Mouse (Mus musculus): ENCODE measurements at regions not wholly inside any gene's neighbourhood (a gene's known extent, or its start where the extent isn't known, plus 50 kb on each side); places are given as distances from the start of the nearest gene placed in this dataset.

DNA sequence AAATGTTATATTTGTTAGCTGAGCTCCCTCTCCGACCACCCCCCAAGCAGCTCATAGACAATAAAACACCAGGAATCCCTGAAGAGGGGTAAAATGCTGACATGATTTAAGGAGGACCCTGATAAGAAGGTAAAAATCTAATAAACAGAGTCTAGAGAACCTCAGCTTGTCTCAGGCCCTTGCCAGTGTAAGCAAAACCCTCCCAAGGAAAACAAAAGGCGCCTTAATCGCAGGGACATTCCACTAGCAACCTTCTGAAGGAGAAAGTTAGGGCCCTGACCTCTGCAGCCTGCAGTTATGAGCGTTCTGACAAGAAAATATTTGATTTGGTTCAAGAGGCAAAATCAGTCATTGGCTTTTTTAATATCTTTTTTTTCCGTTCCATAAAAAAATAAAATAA lies 212.2 kb downstream of the Gm10295 start:
- WGBS, result 64% methylated on average over 5 of the region's 5 CpGs
- no peak overlapping the region for H3K27ac ChIP-seq

DNA sequence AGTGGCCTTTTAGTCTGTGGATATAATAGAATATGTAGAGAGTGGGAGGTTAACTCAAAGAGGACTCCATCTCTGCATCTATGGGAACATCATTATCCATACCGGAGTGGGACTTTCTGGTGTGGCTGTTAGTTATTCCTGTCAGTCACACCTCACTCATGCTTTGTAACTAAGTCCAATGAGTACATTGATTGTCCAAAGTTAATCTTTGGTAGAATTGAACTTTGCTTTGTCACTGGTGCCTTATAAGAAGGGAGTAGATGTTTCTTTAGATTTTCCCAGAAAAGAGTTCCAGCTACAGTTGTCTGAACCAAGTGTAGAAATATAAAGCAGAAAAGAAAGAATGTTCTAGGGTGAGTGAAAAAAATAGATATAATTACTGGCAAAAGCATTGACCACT lies 221.3 kb downstream of the Gm10295 start:
- Histone ChIP-seq H3K27ac (no peak overlapping the region), H3K9me3 (ENCODE audit: control insufficient read depth, low read length) (no peaks in the 10 kb centered on the region), H3K27me3 (ENCODE audit: control insufficient read depth, insufficient read depth, low read length) (no peaks in the 10 kb centered on the region), H3K9ac (no peak overlapping the region), H3K4me1 (replicated peaks; ENCODE audit: control insufficient read depth, insufficient read depth, low read length) (no peaks in the 10 kb centered on the region), H3K4me3 (replicated peaks; ENCODE audit: low read length) (no peak overlapping the region), H3K36me3 (replicated peaks; ENCODE audit: control insufficient read depth, insufficient read depth) (no peaks in the 10 kb centered on the region), H3K4me2 (replicated peaks) (no peak overlapping the region)
- no peak for ATAC-seq (ENCODE audit: low FRiP score)
- DNase-seq (ENCODE audit: low spot score), result no peak
- WGBS, result 98% methylated on average over 1 of the region's 1 CpGs

More for the DNA sequence above, 212.2 kb downstream of the Gm10295 start:
- Histone ChIP-seq H3K4me2 (replicated peaks) (no peak overlapping the region), H3K9ac (no peak overlapping the region), H3K9me3 (ENCODE audit: control insufficient read depth, low read length) (0 out of 2 replicates have a peak, but pooled peaks cover 4% of the 10 kb centered on the region), H3K4me1 (replicated peaks; ENCODE audit: control insufficient read depth, insufficient read depth, low read length) (no peaks in the 10 kb centered on the region), H3K27me3 (ENCODE audit: control insufficient read depth, insufficient read depth, low read length) (no peaks in the 10 kb centered on the region), H3K36me3 (replicated peaks; ENCODE audit: control insufficient read depth, insufficient read depth) (no peaks in the 10 kb centered on the region), H3K4me3 (replicated peaks; ENCODE audit: low read length) (no peak overlapping the region)
- DNase-seq (ENCODE audit: low spot score) (no peak), ATAC-seq (ENCODE audit: low FRiP score) (no peak)

DNA sequence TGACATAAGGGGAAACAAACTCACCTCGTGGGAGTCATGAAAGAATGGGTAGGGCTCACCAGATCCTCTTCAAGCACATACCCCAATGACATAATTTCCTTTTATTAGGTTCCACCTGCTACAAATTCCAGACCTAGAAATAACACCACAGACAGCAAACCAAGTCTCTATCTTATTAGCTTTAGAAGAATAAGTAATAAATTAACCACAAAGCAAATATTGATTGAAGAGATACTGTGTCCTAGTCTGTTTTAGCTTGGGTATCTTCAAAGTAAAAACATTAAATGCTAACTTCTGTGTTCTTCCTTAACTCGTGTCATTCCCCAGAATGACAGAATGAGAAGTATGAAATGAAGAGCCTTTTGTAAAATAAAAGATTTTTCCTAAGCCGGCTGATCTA lies 222.4 kb downstream of the Gm10295 start:
- no peak overlapping the region for H3K4me3 ChIP-seq (replicated peaks; ENCODE audit: low read length)
- H3K27ac ChIP-seq, result no peak overlapping the region
- ATAC-seq (ENCODE audit: low FRiP score) (no peak), DNase-seq (ENCODE audit: low spot score) (no peak)
- no peaks in the 10 kb centered on the region for H3K27me3 ChIP-seq (ENCODE audit: control insufficient read depth, insufficient read depth, low read length)
- no peaks in the 10 kb centered on the region for H3K36me3 ChIP-seq (replicated peaks; ENCODE audit: control insufficient read depth, insufficient read depth)
- no peak overlapping the region for H3K9ac ChIP-seq
- no peaks in the 10 kb centered on the region for H3K4me1 ChIP-seq (replicated peaks; ENCODE audit: control insufficient read depth, insufficient read depth, low read length)
- WGBS, result 84% methylated on average over 3 of the region's 3 CpGs
- no peak overlapping the region for H3K4me2 ChIP-seq (replicated peaks)
- no peaks in the 10 kb centered on the region for H3K9me3 ChIP-seq (ENCODE audit: control insufficient read depth, low read length)

DNA sequence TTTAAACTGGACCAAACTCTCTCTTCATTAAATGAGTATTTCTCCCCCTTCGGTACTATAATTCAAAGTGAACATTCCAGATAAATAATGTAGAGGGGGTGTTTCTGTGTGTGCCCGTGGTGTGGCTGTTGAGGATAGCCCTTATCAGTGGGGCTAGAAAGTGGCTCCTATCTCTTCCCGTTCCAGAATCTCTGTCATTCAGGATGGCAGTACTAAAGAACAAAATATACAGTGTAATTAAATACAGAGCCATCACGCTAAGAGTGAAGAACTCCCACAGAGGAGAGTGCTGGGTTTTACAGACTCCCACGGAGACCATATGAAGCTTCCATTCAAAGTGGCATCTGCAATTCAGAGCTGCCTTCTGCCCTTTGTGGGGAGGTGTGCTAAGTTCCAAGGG lies 229.8 kb downstream of the Gm10295 start:
- Histone ChIP-seq H3K27ac (peak overlapping the region; percentile 38; the same call in 1 of the 2 replicates), H3K4me2 (replicated peaks) (no peak overlapping the region), H3K36me3 (replicated peaks; ENCODE audit: control insufficient read depth, insufficient read depth) (no peaks in the 10 kb centered on the region), H3K4me1 (replicated peaks; ENCODE audit: control insufficient read depth, insufficient read depth, low read length) (peaks cover 6% of the 10 kb centered on the region; the same call in 1 of the 2 replicates), H3K9ac (no peak overlapping the region), H3K9me3 (ENCODE audit: control insufficient read depth, low read length) (no peaks in the 10 kb centered on the region), H3K27me3 (ENCODE audit: control insufficient read depth, insufficient read depth, low read length) (no peaks in the 10 kb centered on the region), H3K4me3 (replicated peaks; ENCODE audit: low read length) (no peak overlapping the region)
- 34% methylated on average over 5 of the region's 5 CpGs for WGBS
- DNase-seq (ENCODE audit: low spot score) (no peak), ATAC-seq (ENCODE audit: low FRiP score) (no peak)

DNA sequence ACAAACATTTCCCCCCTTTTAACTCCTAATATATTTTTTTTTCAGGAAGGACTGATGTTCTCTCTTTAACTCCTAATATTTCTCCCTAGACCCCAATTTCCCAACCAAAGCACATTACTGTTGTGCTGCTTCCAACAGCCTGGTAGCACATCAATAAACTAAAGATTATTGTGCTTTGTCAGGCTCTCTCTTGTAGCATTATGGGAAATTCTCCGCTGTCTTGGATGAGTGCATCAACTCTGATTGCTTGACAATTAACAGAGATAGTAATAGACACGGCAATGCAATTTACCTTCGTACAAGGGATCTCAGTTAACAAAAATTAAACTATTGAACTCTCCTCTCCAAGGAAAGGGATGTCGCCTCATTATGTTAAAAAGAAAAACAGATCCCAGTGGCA lies 230.3 kb downstream of the Gm10295 start:
- no peak overlapping the region for H3K4me3 ChIP-seq (replicated peaks; ENCODE audit: low read length)
- no peak for ATAC-seq (ENCODE audit: low FRiP score)
- H3K36me3 ChIP-seq (replicated peaks; ENCODE audit: control insufficient read depth, insufficient read depth), result no peaks in the 10 kb centered on the region
- no peaks in the 10 kb centered on the region for H3K9me3 ChIP-seq (ENCODE audit: control insufficient read depth, low read length)
- no peaks in the 10 kb centered on the region for H3K27me3 ChIP-seq (ENCODE audit: control insufficient read depth, insufficient read depth, low read length)
- WGBS, result 53% methylated on average over 4 of the region's 4 CpGs
- H3K27ac ChIP-seq, result peak overlapping the region; percentile 38; the same call in 1 of the 2 replicates
- DNase-seq (ENCODE audit: low spot score), result no peak
- H3K4me2 ChIP-seq (replicated peaks), result no peak overlapping the region
- no peak overlapping the region for H3K9ac ChIP-seq
- H3K4me1 ChIP-seq (replicated peaks; ENCODE audit: control insufficient read depth, insufficient read depth, low read length), result peaks cover 6% of the 10 kb centered on the region; the same call in 1 of the 2 replicates

DNA sequence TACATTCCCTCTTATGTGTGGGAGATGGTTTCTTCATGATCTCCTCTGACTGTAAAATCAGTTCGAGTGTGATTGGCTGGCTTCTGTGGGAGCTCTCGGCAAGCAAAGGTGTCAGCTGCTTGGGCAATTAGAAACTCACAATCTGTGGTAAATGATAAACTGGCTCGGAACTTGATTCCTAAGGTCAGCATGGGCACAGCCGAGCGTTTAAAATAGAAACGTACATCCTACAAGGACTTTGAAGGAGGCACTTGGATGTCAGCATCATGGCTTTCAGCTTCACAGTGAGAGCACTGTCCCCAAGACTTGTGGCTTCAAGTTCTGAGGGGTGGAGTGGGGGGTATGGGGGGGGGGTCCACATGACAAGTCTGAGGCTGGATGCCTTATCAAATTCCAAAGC lies 231.3 kb downstream of the Gm10295 start:
- H3K4me1 ChIP-seq (replicated peaks; ENCODE audit: control insufficient read depth, insufficient read depth, low read length), result peaks cover 6% of the 10 kb centered on the region; the same call in 1 of the 2 replicates
- no peak overlapping the region for H3K4me3 ChIP-seq (replicated peaks; ENCODE audit: low read length)
- ATAC-seq (ENCODE audit: low FRiP score), result no peak
- H3K9ac ChIP-seq, result no peak overlapping the region
- no peak overlapping the region for H3K27ac ChIP-seq
- no peaks in the 10 kb centered on the region for H3K36me3 ChIP-seq (replicated peaks; ENCODE audit: control insufficient read depth, insufficient read depth)
- H3K27me3 ChIP-seq (ENCODE audit: control insufficient read depth, insufficient read depth, low read length), result no peaks in the 10 kb centered on the region
- H3K9me3 ChIP-seq (ENCODE audit: control insufficient read depth, low read length), result no peaks in the 10 kb centered on the region
- no peak overlapping the region for H3K4me2 ChIP-seq (replicated peaks)
- 66% methylated on average over 6 of the region's 6 CpGs for WGBS
- DNase-seq (ENCODE audit: low spot score), result no peak

DNA sequence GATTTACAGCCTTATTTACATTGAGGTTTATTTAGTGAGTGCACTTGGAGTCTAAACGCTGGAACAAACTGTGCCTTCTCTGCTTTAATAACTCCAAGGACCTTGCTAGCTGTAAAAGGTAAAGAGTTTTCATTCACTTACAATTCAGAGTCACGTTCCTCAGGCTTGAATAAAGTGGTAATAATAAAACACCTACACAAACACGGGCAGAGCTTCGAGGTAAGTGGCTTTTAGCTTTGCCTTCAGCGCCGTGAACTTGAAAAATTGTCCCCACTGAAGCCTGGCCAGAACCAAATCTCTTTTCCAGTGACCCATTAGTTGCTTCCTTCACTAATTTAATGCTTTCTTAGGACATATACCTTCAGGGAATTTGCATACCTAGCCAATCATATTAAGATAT lies 244.2 kb downstream of the Gm10295 start:
- H3K27ac ChIP-seq, result no peak overlapping the region
- WGBS, result 90% methylated on average over 6 of the region's 6 CpGs
- no peak overlapping the region for H3K4me3 ChIP-seq (replicated peaks; ENCODE audit: low read length)
- no peak overlapping the region for H3K9ac ChIP-seq
- no peaks in the 10 kb centered on the region for H3K9me3 ChIP-seq (ENCODE audit: control insufficient read depth, low read length)
- H3K36me3 ChIP-seq (replicated peaks; ENCODE audit: control insufficient read depth, insufficient read depth), result no peaks in the 10 kb centered on the region
- DNase-seq (ENCODE audit: low spot score) (no peak), ATAC-seq (ENCODE audit: low FRiP score) (no peak)
- no peaks in the 10 kb centered on the region for H3K27me3 ChIP-seq (ENCODE audit: control insufficient read depth, insufficient read depth, low read length)
- no peaks in the 10 kb centered on the region for H3K4me1 ChIP-seq (replicated peaks; ENCODE audit: control insufficient read depth, insufficient read depth, low read length)
- no peak overlapping the region for H3K4me2 ChIP-seq (replicated peaks)

DNA sequence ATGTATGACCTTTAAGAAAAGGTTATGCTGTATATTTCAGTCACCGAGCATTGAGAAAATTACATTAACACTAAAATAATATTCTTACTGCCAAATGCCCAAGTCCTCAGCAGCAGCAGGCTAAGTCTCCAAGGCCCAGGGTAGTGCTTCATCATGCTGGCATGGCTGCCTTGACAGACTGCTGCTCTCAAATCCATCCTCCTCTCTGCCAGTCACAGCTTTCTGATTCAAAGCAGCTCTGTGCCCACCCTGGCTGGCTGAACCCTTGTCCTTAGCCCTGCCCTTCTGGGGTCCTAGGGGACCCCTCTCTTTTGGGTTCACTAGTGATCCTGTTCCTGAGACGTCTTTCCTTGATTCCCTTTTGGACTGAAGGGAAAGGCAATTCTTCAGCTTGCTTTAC lies 251.0 kb downstream of the Gm10295 start:
- no peaks in the 10 kb centered on the region for H3K27me3 ChIP-seq (ENCODE audit: control insufficient read depth, insufficient read depth, low read length)
- no peaks in the 10 kb centered on the region for H3K9me3 ChIP-seq (ENCODE audit: control insufficient read depth, low read length)
- no peak overlapping the region for H3K4me3 ChIP-seq (replicated peaks; ENCODE audit: low read length)
- H3K36me3 ChIP-seq (replicated peaks; ENCODE audit: control insufficient read depth, insufficient read depth), result no peaks in the 10 kb centered on the region
- H3K4me2 ChIP-seq (replicated peaks), result no peak overlapping the region
- no peak overlapping the region for H3K9ac ChIP-seq
- ATAC-seq (ENCODE audit: low FRiP score) (no peak), DNase-seq (ENCODE audit: low spot score) (no peak)
- 58% methylated on average over 2 of the region's 2 CpGs for WGBS
- H3K4me1 ChIP-seq (replicated peaks; ENCODE audit: control insufficient read depth, insufficient read depth, low read length), result no peaks in the 10 kb centered on the region
- H3K27ac ChIP-seq, result no peak overlapping the region

DNA sequence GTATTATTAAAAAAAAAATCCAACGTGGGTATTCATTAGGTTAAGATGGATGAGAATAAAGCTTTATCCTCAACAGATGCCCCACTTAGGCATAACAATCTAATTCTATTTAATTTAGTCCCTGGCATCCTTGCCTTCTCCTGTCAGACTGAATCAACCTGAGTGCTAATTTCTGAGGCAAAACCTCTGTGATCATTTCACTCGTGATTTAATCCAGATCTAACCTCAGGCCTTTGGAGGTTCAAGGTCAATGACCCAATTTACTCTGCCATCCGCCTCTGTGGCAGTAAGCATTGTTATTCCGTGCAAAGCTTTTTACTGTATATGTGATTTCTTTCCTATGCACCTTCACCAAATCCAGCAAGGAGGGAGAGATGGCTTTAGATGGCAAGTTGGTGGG lies 253.0 kb downstream of the Gm10295 start:
- 48% methylated on average over 4 of the region's 4 CpGs for WGBS
- DNase-seq (ENCODE audit: low spot score), result no peak
- no peak overlapping the region for H3K27ac ChIP-seq
- no peaks in the 10 kb centered on the region for H3K27me3 ChIP-seq (ENCODE audit: control insufficient read depth, insufficient read depth, low read length)
- no peak overlapping the region for H3K9ac ChIP-seq
- no peaks in the 10 kb centered on the region for H3K4me1 ChIP-seq (replicated peaks; ENCODE audit: control insufficient read depth, insufficient read depth, low read length)
- H3K9me3 ChIP-seq (ENCODE audit: control insufficient read depth, low read length), result no peaks in the 10 kb centered on the region
- no peaks in the 10 kb centered on the region for H3K36me3 ChIP-seq (replicated peaks; ENCODE audit: control insufficient read depth, insufficient read depth)
- H3K4me3 ChIP-seq (replicated peaks; ENCODE audit: low read length), result no peak overlapping the region
- H3K4me2 ChIP-seq (replicated peaks), result no peak overlapping the region
- ATAC-seq (ENCODE audit: low FRiP score), result no peak

DNA sequence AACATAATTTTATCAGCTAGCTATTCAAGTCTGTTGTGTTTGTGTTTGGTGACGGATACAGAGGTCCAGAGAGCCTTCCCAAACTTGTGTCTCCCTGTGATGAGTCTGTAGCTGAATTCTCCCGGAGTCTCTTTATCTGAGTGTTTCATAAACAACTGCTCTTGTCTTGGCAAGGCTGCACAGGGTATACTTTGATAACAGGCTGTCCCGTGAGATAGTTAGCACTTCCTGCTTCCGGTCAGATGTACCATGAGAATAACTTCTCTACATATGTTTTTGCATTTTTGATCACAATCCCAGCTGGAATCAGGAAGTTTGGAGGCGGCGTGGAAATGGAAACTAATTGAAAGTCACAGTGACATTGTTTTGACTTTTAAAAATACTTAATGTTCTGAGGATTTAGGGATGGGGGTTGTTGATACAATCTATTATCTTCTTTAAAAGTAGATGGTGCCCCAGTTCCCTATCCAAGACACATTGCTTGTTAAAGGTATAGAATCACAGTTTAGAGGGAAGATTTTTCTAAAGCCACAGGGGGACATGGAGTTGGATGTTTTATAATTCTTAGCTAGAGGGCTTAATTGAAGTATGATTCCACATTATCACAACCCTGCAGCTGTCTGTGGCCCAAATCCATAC lies 257.9 kb downstream of the Gm10295 start:
- H3K9me3 ChIP-seq (ENCODE audit: control insufficient read depth, low read length), result no peaks in the 10 kb centered on the region
- H3K27ac ChIP-seq, result no peak overlapping the region
- H3K4me1 ChIP-seq (replicated peaks; ENCODE audit: control insufficient read depth, insufficient read depth, low read length), result no peaks in the 10 kb centered on the region
- no peak overlapping the region for H3K4me3 ChIP-seq (replicated peaks; ENCODE audit: low read length)
- DNase-seq (ENCODE audit: low spot score), result no peak
- no peak overlapping the region for H3K9ac ChIP-seq
- WGBS, result 88% methylated on average over 6 of the region's 6 CpGs
- ATAC-seq (ENCODE audit: low FRiP score), result no peak
- H3K36me3 ChIP-seq (replicated peaks; ENCODE audit: control insufficient read depth, insufficient read depth), result no peaks in the 10 kb centered on the region
- H3K27me3 ChIP-seq (ENCODE audit: control insufficient read depth, insufficient read depth, low read length), result no peaks in the 10 kb centered on the region
- H3K4me2 ChIP-seq (replicated peaks), result no peak overlapping the region

All from hindbrain, embryonic 14.5 days (tissue).